Mouse (Mus musculus) lung, adult 2 months (tissue): ENCODE data around the gene Mitd1.

ENCODE experiments used
- CTCF ChIP-seq: fragments of 200-500 bp; IDR thresholded peaks from 2 replicates; pipeline ENCODE4 v1.5.1; 2011; ENCODE audit warnings: mild to moderate bottlenecking, low read length, control low read depth; ENCODE audit not compliant: insufficient read depth
- POLR2A ChIP-seq: fragments of 200-500 bp; IDR thresholded peaks from 2 replicates; pipeline ENCODE4 v1.6.1; 2011; ENCODE audit warnings: low read depth, mild to moderate bottlenecking, control low read depth, low read length, borderline replicate concordance; ENCODE audit errors: extremely low read depth

GRCm38 (mm10) chr1:37889206-37889605 lies 1.0 kb downstream of the Mitd1 start:
- TF ChIP-seq POLR2A (no peak), CTCF (no peak)
